Mouse (Mus musculus): Measurements from ENCODE around the gene Foxo4. TPM values are rescaled to one million over a fixed set of nuclear protein-coding genes. Genes with fewer than 3 reads are reported as not detected.

The Foxo4 gene
- total RNA-seq (2021): 10 to 100 TPM; 59.1 to 60.3 TPM
- long read RNA-seq, experiment 1, partial matches to known transcripts: 0 of 1 reads
- long read RNA-seq, experiment 1, other reads (novel, unspliced or antisense): 1 of 1 reads
- long read RNA-seq, experiment 2, partial matches to known transcripts: 6 of 6 reads
- long read RNA-seq, experiment 2, other reads (novel, unspliced or antisense): 0 of 6 reads

DNA sequence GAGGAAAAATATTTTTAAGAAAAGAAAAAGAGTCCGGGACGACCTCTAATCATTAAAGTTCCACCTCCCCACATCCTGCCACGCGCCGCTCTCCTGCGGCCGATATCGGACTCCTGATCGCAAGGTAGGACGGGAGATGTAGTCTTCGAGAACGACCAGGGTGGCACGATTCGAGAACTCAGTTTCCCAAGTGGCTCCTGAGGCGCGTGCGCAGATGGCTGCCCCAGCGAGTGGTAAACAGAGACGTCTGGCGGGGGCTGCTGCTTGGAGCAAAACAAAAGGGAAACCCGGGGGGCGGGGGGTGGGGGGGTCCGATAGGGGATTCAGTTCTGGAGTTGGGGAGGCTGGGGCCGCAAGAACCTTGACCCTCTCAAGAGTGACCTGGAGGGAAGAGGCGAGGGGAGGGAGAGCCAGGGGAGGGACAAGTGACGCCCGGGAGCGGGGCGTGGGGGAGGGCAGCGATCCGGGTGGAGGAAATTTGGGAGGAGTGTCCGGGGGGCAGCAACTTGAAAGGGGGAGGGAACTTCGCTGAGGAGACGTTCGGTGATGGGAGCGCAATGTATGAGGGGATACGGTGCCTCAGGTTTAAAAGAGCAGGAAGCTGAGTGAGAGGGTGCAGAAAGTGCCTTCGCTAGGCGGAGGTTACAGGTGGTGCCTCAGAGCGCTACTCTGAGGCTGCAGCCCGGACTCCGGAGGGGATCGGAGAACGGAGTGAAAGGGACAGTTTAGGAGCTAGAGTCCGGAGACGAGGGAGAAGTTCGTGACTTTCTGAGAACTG is at the start of gene Foxo4:
Foxo4 (plus strand) TSS at position 577 of the 778 bp plus-strand sequence.
- peak; percentile 61 to 85 for DNase-seq (ENCODE audit: low spot score in 2 of 2)

DNA sequence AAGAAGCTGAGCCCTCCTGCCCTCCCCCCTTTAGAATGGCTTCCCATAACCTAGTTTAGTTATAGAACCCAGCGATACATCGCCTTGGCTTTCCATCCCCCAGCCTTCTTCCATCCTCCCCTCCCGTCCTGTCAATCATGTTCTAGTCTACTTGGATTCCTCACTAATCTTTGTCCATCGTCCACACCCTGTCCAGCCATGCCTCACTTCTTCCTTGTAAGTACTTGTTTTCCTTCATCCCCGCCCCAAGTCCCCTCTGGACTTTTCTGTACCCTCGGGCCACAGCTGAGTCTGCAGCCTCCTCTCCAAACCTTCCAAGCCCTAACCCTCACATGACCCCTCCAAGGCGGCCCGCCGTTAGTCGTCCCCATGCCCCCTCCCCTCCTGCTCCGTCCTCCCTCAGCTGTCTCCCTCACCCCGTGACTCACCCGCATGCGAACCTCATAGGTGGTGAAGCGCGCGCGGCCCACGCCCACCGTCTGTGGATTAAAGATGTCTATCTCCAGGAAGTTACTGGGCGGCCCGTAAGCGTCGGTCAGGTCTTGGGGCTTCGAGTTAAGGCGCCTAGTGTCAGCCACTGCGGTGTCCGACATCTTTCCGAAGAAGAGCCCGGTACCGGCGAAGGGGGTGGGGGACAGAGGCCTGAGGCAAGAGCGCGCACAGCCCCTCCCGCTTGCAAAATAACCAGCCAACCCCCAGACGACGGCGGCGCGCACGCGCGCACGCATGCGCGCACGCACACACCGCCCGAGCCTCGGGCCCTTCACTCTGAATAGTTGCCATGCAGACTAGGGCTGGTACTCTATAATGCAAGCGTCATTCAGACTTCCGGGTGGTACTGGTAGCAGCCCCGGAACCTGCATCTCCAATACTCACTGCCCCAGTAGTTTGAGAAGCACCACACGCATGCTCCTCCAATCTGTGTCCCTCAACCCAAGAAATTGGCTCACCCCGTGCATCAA is 32.2 kb upstream of the Foxo4 start, which contains the start of gene Snx12:
Snx12 (minus strand) TSS at position 730 of the 962 bp plus-strand sequence.
- peak; percentile 70 to 79 for DNase-seq (ENCODE audit: low spot score in 2 of 2)

DNA sequence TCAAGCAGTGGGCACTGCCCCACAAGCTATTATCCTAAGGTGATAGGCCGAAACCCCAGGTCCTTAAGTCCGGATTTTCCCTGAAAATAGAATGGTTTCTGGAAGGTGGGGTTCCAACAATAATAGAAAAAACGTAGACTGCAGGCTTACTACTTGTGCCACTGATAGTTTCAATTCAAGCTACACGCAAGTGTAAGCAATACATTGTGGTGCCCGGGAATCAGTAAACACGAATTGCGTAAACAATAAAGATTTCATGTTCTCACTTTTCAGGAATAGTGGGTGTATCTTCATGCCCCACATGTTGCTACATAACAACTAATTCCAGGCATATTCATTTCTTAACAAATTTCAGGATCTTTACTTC is 31.5 kb upstream of the Foxo4 start:
- no peak for DNase-seq (ENCODE audit: low spot score in 2 of 2)

GRCm38 (mm10) chrX:101245011-101245410 is 9.3 kb upstream of the Foxo4 start:
- no peak for DNase-seq (ENCODE audit: low spot score in 2 of 2)

DNA sequence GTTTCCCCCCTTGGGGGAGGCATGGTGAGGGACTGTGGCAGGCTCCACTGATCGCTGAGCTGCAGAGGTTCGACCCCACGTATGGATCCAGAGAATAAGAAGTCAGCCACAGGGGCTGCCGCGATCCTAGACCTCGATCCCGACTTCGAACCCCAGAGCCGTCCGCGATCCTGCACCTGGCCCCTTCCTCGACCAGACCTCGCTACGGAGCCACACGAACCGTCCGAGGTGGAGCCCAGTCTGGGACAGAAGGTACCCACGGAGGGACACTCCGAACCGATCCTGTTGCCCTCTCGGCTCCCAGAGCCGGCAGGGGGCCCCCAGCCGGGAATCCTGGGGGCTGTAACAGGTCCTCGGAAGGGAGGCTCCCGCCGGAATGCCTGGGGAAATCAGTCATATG is 412 bp downstream of the Foxo4 start:
- DNase-seq (ENCODE audit: low spot score in 2 of 2): no peak

DNA sequence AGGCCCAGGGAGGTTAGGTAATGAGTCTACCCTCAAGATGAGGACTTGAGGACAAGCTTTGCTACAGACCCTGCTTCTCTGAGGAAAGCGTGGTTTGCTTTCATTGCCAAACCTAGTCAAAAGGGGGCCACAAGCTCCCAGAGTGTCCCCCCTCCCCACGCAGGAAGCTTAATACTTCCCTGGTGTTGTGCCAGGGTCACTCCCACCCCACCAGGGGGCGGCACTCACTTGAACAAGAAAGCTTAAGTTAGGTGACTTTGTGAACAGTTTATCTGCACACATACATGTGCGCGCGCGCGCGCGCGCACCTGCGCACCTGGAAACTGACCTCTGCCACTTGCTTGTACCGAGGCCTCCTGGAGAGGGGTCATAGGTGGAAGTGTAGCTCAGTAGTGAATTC is 2.3 kb downstream of the Foxo4 start:
- peak in 1 of 2 experiments; percentile 20 for DNase-seq (ENCODE audit: low spot score in 2 of 2)

DNA sequence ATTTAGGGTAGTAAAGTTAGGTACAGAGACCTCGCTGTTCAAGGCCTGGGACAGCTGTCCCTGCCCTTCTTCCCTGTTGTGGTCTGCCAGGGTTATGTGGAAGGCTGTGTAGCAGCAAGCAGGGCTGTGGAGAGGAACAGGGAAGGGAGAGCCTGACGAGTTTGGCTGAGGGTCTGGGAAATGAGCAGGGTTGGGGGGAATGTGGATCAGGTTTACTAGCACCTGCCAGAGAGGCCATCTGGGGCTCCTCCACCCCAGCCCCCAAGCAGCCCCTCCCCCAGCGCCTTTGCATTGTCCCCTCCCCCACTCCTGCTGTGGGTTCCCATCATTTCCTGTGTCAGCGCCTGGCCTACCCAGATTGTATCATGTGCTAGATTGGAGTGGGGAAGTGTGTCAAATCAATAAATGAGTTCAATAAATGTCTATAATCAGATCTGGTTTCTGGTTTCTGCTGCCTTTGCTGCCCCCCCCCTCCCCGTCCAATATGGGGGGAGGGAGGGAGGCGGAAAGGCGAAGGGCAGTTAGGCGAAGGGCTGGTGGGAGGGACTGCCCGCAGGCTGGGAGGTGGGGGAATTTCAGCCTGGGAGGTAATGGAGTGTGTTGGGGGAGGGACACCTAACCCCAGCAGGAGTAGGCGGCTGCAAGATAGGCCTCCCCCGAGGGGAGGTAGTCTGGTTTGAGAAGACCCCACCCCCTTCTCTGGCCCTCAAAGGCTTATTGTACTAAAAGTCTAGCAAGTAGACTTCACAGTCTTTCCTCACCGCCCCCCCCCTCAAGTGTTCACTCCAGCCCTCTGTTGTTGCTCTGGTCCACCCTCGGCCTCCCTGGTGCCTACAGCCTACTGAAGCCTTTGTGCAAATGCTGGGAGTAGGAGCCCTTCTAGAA is 6.4 kb downstream of the Foxo4 start:
- peak in 1 of 2 experiments; percentile 22 for DNase-seq (ENCODE audit: low spot score in 2 of 2)

DNA sequence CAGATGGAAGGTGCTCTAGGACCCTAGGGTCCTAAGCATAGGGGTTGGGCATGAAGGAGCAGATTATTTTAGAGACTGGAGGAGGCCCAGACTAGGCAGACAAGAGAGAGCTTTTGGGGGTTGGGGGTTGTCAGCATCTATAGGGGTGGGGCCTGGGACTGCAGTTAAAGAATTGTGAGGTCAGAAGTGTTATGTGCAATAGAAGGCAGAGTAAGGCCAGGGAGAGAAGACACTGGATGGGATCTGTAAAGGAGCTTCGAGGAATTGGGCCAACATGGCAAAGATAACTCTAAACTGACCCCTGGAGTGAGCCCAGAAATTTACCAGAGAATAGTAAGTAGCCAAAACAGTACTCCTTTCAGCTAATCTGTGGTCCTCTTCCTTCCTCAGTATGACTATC is 9.6 kb downstream of the Foxo4 start, which contains the start of gene Gm614:
Gm614 (minus strand) TSS at position 101 of the 400 bp plus-strand sequence.
- no peak for DNase-seq (ENCODE audit: low spot score in 2 of 2)

- no peak for DNase-seq (ENCODE audit: low spot score in 2 of 2)
Observed at GRCm38 (mm10) chrX:101266631-101267030, 12.3 kb downstream of the Foxo4 start.

DNA sequence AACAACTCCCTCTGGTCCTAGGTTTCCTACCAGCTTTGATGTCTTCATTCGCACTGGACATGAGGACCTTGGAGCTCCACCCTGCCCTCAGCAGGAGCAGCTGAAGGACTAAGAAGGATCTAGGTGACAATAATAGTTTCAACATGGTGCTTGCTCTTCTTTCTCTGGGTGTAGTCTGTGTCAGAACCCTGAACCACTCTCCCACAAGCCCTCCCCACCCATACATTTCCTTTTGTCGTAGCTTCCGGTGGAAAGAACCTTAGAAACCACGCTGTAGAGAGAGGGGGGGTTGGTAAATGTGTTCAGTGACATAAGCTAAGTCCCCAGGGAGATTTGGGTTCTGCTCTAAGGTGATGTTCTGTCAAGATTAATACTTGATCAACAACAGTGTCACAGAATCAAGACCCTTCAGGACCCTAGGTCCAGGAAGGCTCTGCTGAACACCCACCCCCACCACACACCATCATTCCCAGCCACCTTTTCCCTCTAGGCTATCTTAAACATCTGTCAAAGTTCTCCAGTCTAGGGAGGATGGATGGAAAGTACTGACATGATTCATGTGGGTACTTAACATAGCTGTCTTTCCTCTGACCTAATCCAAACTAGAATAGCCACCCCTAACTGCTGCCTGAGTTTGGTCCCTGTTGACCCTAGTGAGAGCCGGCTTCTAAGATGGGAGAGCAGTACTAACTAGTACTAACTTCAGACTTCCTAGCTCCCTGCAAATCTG is 13.9 kb downstream of the Foxo4 start, which contains the start of gene Il2rg:
Il2rg (minus strand) TSS at position 231 of the 730 bp plus-strand sequence.
- no peak for DNase-seq (ENCODE audit: low spot score in 2 of 2)

DNA sequence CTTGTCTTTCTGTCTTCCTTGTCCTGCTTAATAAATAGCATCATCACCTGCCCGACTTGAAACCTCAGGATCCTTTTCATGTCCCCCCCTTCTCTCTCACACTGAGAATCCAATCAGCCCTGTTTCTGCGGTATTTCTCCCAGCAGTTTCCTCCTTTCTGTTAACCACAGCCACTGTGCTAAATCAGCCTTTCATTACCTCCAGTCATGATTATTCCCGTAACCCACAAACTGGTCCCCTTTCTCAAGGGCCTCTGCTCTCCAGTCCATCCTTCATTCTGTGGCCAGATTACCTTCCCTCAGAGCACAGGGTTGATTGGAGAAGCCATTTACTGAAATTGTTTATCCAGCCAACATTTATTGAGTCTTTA is 14.4 kb downstream of the Foxo4 start, which contains the start of gene Gm20489:
Gm20489 (minus strand) TSS at position 269 of the 370 bp plus-strand sequence.
- DNase-seq (ENCODE audit: low spot score in 2 of 2): no peak

DNA sequence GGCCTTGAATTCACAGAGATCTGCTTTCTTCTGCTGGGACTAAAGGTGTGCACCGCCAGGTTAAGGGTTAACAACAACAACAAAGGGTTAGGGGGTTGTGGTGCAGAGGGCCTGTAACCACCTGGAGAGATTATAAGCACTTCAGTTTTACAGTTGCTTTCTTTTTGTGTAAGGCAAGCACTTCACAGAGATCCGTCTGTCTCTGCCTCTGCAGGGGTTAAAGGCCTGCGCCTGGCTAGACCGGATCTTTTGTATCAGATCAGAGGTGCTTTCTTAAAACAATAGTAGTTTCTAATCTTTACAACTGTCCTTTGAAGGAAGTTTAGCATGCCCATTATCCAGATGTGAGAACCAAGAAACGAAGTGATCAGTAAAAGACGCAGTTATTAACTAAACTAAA is 19.1 kb downstream of the Foxo4 start:
- DNase-seq (ENCODE audit: low spot score in 2 of 2): no peak

GRCm38 (mm10) chrX:101273875-101274738 is 19.8 kb downstream of the Foxo4 start, which contains the start of gene Med12:
Med12 (plus strand) TSS chrX:101274030.
- peak; percentile 80 to 89 for DNase-seq (ENCODE audit: low spot score in 2 of 2)

GRCm38 (mm10) chrX:101282813-101283212 is 28.5 kb downstream of the Foxo4 start:
- no peak for DNase-seq (ENCODE audit: low spot score in 2 of 2)

GRCm38 (mm10) chrX:101285534-101285933 is 31.2 kb downstream of the Foxo4 start:
- peak in 1 of 2 experiments; percentile 54 for DNase-seq (ENCODE audit: low spot score in 2 of 2)

DNA sequence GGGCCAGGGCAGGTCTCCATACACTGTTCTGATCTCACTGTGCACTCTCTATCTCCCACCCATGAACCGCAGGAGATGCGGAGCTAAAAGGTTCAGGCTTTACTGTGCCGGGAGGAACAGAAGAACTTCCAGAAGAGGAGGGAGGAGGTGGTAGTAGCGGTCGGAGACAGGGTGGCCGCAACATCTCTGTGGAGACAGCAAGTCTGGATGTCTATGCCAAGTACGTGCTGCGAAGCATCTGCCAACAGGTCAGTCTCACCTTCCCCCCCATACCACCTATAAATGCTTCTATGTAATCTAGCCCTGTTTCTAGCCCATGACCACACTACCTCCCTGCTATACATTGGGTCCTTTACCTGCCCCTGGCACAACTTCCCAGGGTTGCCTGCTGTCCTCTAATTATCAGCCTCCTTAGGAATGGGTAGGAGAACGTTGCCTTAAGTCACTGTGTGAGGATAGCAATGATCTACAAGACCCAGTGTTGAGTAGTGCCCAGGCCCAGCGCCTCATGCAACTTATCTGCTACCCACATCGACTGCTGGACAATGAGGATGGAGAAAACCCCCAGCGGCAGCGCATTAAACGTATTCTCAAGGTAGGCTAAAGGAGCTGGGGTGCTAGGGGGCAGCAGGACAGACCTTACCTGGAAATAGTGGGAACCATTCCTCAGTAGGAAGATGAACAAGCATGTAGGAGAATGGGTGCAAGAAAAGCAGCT is 31.8 kb downstream of the Foxo4 start:
- DNase-seq (ENCODE audit: low spot score in 2 of 2): no peak

GRCm38 (mm10) chrX:101287543-101287942 is 33.2 kb downstream of the Foxo4 start:
- DNase-seq (ENCODE audit: low spot score in 2 of 2): no peak

- DNase-seq (ENCODE audit: low spot score in 2 of 2): no peak
Observed at GRCm38 (mm10) chrX:101288432-101288831, 34.1 kb downstream of the Foxo4 start.
